Mouse (Mus musculus) heart, embryonic 10.5 days (tissue): ENCODE measurements around the gene Slf2. TPM values are rescaled to one million over a fixed set of nuclear protein-coding genes. Genes with fewer than 3 reads are reported as not detected.

ENCODE experiments used
- DNase-seq: peaks from one replicate; pipeline ENCODE4 v3.0.0-alpha.2; 2017; ENCODE audit warnings: low spot score
- H3K27ac ChIP-seq: fragments of 300-500 bp; sonication (generic); 2 replicates; pipeline ENCODE4 v1.5.1; 2016; ENCODE audit warnings: mild to moderate bottlenecking
- H3K27me3 ChIP-seq: fragments of 300-500 bp; sonication (generic); 2 replicates; pipeline ENCODE4 v1.6.1; 2016; ENCODE audit warnings: mild to moderate bottlenecking; ENCODE audit not compliant: poor library complexity, insufficient read depth, severe bottlenecking
- H3K36me3 ChIP-seq: fragments of 300-500 bp; sonication (generic); 2 replicates; pipeline ENCODE4 v1.6.1; 2016; ENCODE audit warnings: mild to moderate bottlenecking, moderate library complexity
- H3K4me1 ChIP-seq: fragments of 300-500 bp; sonication (generic); 2 replicates; pipeline ENCODE4 v1.6.1; 2016; ENCODE audit warnings: mild to moderate bottlenecking
- H3K4me3 ChIP-seq: fragments of 300-500 bp; sonication (generic); 2 replicates; pipeline ENCODE4 v1.5.1; 2016; ENCODE audit warnings: mild to moderate bottlenecking, moderate library complexity
- H3K9me3 ChIP-seq: fragments of 300-500 bp; sonication (generic); 2 replicates; pipeline ENCODE4 v1.6.1; 2016; ENCODE audit warnings: mild to moderate bottlenecking, moderate library complexity
- WGBS: fragments of 180-500 bp; shearing (Covaris S2); methylation state at CpG from one replicate; pipeline ENCODE4 v1.1.7; 2016; 5-methylcytosine and 5-hydroxymethylcytosine counted together
- polyA plus RNA-seq: library from polyadenylated mRNA; unstranded; fragments of >200 nt; fragmentation: Nextera tagmentation; extraction: Ambion mirVana; gene quantifications from 2 replicates; pipeline ENCODE4 v1.2.1, GENCODE M21; 2016

Gene Slf2
- polyA plus RNA-seq, 1 experiment from 2014 or later = 60.6 TPM

GRCm38 (mm10) chr19:45018351-45018831 lies 87.4 kb downstream of the Slf2 start:
- Histone ChIP-seq H3K27ac (peak overlapping the region; percentile 99), H3K9me3 (no peaks in the 10 kb centered on the region), H3K4me3 (peak overlapping the region; percentile 82), H3K4me1 (peaks cover 78% of the 10 kb centered on the region), H3K36me3 (peaks cover 30% of the 10 kb centered on the region), H3K27me3 (no peaks in the 10 kb centered on the region)
- no peak for DNase-seq
- WGBS = 0% methylated on average over 13 of the region's 13 CpGs

DNA sequence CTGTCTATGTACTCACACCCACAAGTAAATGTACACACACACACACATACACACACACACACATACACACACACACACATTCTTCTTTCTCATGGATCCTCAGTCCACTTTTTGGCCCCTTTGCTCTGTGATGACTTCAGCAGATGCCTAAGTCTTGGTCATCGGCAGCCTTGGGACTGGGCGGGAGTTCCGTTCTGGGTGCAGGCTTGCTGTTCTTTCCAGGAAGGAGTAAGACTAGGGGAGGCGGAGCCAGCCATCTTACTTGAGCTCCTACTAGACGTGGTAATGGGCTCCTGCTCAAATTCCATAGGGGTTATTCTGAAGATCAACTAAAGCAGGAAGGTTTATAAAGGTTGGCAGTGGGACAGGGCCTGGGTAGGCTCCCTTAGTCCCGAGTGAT lies 89.4 kb downstream of the Slf2 start:
- Histone ChIP-seq H3K36me3 (peaks cover 49% of the 10 kb centered on the region), H3K4me1 (peaks cover 69% of the 10 kb centered on the region), H3K9me3 (no peaks in the 10 kb centered on the region), H3K27me3 (no peaks in the 10 kb centered on the region), H3K4me3 (0 out of 2 replicates have a peak overlapping the region, but pooled peaks have one; percentile 12), H3K27ac (peak overlapping the region; percentile 53)
- WGBS = 56% methylated on average over 6 of the region's 6 CpGs
- DNase-seq = no peak

- Histone ChIP-seq H3K4me3 (no peak overlapping the region), H3K4me1 (peaks cover 59% of the 10 kb centered on the region), H3K36me3 (peaks cover 60% of the 10 kb centered on the region), H3K9me3 (no peaks in the 10 kb centered on the region), H3K27me3 (no peaks in the 10 kb centered on the region), H3K27ac (no peak overlapping the region)
- DNase-seq = no peak
- WGBS = 85% methylated on average over 15 of the region's 15 CpGs
Measured at GRCm38 (mm10) chr19:45021362-45021761, 90.4 kb downstream of the Slf2 start.

- Histone ChIP-seq H3K9me3 (no peaks in the 10 kb centered on the region), H3K27me3 (no peaks in the 10 kb centered on the region), H3K27ac (peak overlapping the region; percentile 32; the same call in 1 of the 2 replicates), H3K4me3 (no peak overlapping the region), H3K4me1 (peaks cover 45% of the 10 kb centered on the region), H3K36me3 (peaks cover 81% of the 10 kb centered on the region)
- 80% methylated on average over 11 of the region's 11 CpGs for WGBS
- DNase-seq = no peak
Measured at GRCm38 (mm10) chr19:45023993-45024392, 93.0 kb downstream of the Slf2 start.

GRCm38 (mm10) chr19:45024775-45025174 lies 93.8 kb downstream of the Slf2 start:
- H3K4me3 ChIP-seq = no peak overlapping the region
- no peaks in the 10 kb centered on the region for H3K27me3 ChIP-seq
- WGBS = 90% methylated on average over 20 of the region's 20 CpGs
- H3K27ac ChIP-seq = no peak overlapping the region
- no peak for DNase-seq
- peaks cover 81% of the 10 kb centered on the region for H3K36me3 ChIP-seq
- H3K4me1 ChIP-seq = peaks cover 40% of the 10 kb centered on the region
- H3K9me3 ChIP-seq = no peaks in the 10 kb centered on the region

- Histone ChIP-seq H3K4me1 (peaks cover 39% of the 10 kb centered on the region), H3K9me3 (no peaks in the 10 kb centered on the region), H3K4me3 (no peak overlapping the region), H3K27me3 (no peaks in the 10 kb centered on the region), H3K36me3 (peaks cover 73% of the 10 kb centered on the region), H3K27ac (no peak overlapping the region)
- 92% methylated on average over 37 of the region's 37 CpGs for WGBS
- no peak for DNase-seq
Measured at GRCm38 (mm10) chr19:45025937-45026568, 95.1 kb downstream of the Slf2 start.

DNA sequence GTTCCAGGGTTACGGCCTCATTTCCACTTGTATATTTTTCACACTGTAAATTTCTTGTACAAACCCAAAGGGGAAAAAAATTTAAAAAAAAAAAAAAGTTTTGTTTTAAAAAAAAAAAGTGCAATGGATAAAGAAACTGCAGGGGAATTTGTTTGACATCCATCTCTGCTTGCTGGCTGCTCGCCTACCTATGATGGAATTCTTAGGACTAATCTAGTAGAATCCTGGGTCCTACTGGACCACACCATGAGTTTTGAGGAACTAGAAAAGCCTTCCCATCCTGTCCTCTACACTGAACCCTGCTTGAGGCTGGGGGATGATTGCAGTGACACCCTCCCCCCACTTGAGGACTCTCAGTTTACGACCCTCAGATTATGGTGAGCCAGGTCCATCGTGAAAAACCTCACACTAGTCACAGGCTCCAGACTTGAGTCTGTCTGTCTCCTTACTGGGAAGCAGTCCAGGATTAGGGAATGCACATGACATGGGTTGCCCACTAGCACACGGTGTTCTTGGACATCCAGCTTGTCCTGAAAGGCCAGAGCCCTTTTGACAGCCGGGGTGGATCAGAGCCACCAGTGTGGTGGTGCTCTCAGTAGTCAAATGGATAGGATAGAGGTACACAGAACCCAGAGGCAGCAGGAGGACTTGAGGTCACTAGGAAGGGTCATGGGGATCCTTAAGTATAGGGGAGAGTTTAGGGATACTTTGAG lies 96.2 kb downstream of the Slf2 start:
- H3K4me3 ChIP-seq = no peak overlapping the region
- H3K4me1 ChIP-seq = peaks cover 37% of the 10 kb centered on the region
- H3K9me3 ChIP-seq = no peaks in the 10 kb centered on the region
- WGBS = 78% methylated on average over 6 of the region's 6 CpGs
- H3K36me3 ChIP-seq = peaks cover 63% of the 10 kb centered on the region
- DNase-seq = no peak
- H3K27ac ChIP-seq = no peak overlapping the region
- no peaks in the 10 kb centered on the region for H3K27me3 ChIP-seq

DNA sequence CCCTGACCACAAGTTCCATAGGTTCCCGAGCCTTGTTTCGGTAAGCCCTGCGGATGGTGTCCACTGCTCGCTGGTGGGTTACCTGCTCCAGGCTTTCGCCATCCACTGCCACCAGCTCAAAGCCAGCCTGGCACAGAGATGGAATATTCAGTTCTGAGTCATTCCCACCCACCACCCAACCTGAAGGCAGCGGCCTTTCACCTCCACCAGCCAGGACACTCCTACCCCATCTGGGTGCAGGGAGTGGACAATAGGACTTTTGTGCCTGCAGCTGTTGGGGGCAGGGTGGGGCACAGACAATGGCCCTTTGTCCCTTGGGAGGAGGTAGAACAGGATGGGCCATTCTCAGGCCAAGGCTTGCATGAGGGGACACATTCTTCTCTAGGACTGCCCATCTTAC lies 96.9 kb downstream of the Slf2 start:
- DNase-seq = no peak
- WGBS = 85% methylated on average over 6 of the region's 6 CpGs
- Histone ChIP-seq H3K9me3 (no peaks in the 10 kb centered on the region), H3K27ac (no peak overlapping the region; the same call in 1 of the 2 replicates), H3K27me3 (no peaks in the 10 kb centered on the region), H3K4me1 (peaks cover 44% of the 10 kb centered on the region), H3K4me3 (no peak overlapping the region), H3K36me3 (peaks cover 55% of the 10 kb centered on the region)

DNA sequence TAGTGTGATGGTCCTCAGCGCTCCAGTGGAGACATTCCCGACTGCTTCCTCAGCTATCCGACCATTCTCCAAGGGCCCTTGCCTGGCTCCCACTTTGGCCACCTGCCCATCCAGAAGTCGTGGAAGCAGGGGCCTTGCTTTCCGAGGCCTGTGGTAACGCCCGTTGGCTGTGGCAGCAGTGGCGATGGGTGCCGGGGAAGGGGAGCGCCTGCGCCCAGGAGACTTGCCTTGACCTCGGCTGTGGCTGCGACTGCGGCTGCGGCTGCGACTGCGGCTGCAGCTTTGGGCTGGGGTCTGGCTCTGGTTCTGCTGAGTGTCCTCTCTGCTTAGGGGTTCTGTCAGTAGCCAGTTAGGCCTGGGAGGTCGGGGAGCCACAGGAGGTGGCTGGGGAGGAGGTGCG lies 97.8 kb downstream of the Slf2 start:
- DNase-seq = no peak
- H3K4me3 ChIP-seq = no peak overlapping the region
- no peaks in the 10 kb centered on the region for H3K9me3 ChIP-seq
- peaks cover 42% of the 10 kb centered on the region for H3K4me1 ChIP-seq
- no peak overlapping the region for H3K27ac ChIP-seq
- H3K36me3 ChIP-seq = peaks cover 47% of the 10 kb centered on the region
- H3K27me3 ChIP-seq = no peaks in the 10 kb centered on the region
- 54% methylated on average over 19 of the region's 19 CpGs for WGBS

- no peak overlapping the region for H3K4me3 ChIP-seq
- H3K27me3 ChIP-seq = 0 out of 2 replicates have a peak, but pooled peaks cover under 1% of the 10 kb centered on the region
- DNase-seq = no peak
- WGBS = 45% methylated on average over 9 of the region's 9 CpGs
- H3K9me3 ChIP-seq = no peaks in the 10 kb centered on the region
- no peak overlapping the region for H3K27ac ChIP-seq
- peaks cover 37% of the 10 kb centered on the region for H3K4me1 ChIP-seq
- peaks cover 39% of the 10 kb centered on the region for H3K36me3 ChIP-seq
Measured at GRCm38 (mm10) chr19:45029571-45029970, 98.6 kb downstream of the Slf2 start.

GRCm38 (mm10) chr19:45030111-45030510 lies 99.2 kb downstream of the Slf2 start:
- Histone ChIP-seq H3K9me3 (no peaks in the 10 kb centered on the region), H3K4me1 (peaks cover 37% of the 10 kb centered on the region), H3K36me3 (peaks cover 34% of the 10 kb centered on the region), H3K27me3 (peaks cover 6% of the 10 kb centered on the region; the same call in 1 of the 2 replicates), H3K27ac (peak overlapping the region; percentile 60), H3K4me3 (peak overlapping the region; percentile 43; the same call in 1 of the 2 replicates)
- peak; percentile 89 for DNase-seq
- 27% methylated on average over 8 of the region's 8 CpGs for WGBS

DNA sequence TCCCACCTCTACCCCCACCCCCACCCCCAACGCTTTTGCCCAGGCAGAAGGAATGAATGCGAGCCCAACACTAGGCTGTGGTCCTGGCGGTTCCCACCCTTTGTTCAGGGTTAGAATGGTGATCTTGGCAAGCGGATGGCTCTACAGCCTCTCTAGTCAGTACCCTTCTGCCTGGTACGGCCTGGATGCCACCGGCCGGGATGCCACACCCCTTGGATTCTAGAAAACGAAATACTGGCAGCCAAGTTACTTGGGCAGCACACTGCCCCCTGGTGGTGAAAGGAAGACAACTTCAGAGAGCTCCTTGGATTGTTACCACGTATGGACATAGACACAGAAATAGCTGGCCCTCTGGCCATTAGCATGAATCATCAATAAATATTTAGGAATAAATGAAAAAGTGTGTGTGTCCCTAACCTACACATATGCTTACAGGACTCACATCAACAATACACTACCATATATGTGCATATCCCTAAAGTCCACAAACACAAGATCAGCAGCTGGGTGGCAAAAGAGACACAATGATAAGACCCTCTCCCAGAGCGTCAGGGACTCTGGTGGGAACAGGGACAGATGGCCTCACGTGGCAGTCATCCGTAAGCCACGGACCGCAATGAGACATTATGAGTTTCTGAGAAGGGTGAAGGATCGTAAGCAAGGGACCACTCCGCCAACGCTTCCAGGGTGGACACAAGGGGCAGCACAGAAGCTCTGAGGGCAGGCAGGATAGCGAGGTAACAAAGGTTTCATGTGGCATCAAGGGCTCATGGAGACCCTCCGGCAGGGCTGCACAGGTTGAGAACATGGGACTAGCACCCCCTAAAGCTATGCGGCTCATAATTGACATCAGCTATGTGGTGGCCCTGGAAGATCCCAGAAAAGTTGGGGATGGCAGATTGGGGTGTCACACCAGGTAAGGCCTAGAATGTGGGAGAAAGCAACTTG lies 100.1 kb downstream of the Slf2 start:
- no peaks in the 10 kb centered on the region for H3K9me3 ChIP-seq
- peak overlapping the region; percentile 60; the same call in 1 of the 2 replicates for H3K27ac ChIP-seq
- peaks cover 25% of the 10 kb centered on the region for H3K36me3 ChIP-seq
- DNase-seq = no peak
- H3K27me3 ChIP-seq = peaks cover 13% of the 10 kb centered on the region
- WGBS = 39% methylated on average over 20 of the region's 20 CpGs
- H3K4me1 ChIP-seq = peaks cover 39% of the 10 kb centered on the region
- peak overlapping the region; percentile 43 for H3K4me3 ChIP-seq
